Comparison of ENCODE assay signal across 13 mouse cellular contexts in the genomic region with DNA sequence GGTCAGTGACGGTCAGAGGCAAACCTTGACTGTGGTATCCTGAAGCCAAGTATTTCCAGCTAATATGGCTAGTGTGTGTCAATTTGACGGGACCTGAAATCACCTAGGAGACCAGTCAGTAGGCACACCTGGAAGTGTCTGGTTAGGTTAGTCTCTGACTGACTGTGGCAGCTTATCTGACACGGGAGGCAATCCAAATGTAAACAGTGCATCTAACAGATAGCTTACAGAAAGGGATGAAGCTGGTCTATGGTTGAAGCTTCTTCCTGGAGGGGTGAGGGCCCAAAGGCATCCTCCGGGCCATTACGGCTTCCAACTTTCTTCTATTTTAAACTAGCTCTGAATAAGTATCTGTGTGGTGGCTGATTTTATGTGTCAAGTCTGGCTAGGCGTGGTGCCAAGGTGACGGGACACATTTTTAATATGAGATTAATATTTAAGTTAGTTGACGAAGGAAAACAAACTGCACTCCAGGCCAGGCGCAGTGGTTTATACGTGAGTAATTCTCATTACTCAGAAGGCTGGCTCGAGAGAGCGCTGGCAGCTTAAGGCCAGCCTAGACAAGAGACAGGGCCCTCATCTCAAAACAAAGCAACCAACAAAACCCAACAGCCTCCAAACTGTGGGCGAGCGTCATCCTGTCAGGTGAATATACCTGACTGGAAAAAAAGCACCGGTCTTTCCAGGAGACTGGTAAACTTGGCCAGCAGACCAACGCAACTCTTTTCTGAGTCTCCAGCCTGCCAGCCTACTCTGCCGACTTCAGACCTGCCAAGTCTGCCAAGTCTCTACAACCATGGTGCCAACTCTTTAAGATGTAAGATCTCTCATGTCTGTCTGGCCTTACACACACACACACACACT. TPM values are rescaled to one million over a fixed set of nuclear protein-coding genes. Genes with fewer than 3 reads are reported as not detected.
DNase-seq lines count a peak whose midpoint lies in the region; ATAC-seq and TF ChIP-seq lines count a peak whose summit lies in the region.
"Had no signal": no experiment of that assay in that cellular context is flagged by ENCODE, and none has a peak within 500 bp of the region (broad histone marks: within the 10 kb centered on the region; RNA-seq: fewer than 3 reads in every experiment).

No protein-coding gene starts in this region.

- 0 out of 2 replicates have a peak overlapping the region, but pooled peaks have one; percentile 71 for H3K9ac ChIP-seq in heart, embryonic 13.5 days
- no peak overlapping the region for H3K9ac ChIP-seq in heart, postnatal 0 days (replicated peaks; ENCODE audit: low read depth, low read length)
- H3K9ac ChIP-seq: liver, embryonic 12.5 days had no signal

- intact Hi-C loops in heart, postnatal 25 days (cut with DNase I) = no loop called here

- no peak for TF ChIP-seq EP300 in heart, postnatal 0 days (IDR thresholded peaks at IDR 0.05; ENCODE audit: low read depth)

- no peak overlapping the region for H3K4me3 ChIP-seq in heart, embryonic 13.5 days
- H3K4me3 ChIP-seq in heart, postnatal 0 days (ENCODE audit: low read depth, low read length) = no peak overlapping the region
- H3K4me3 ChIP-seq: liver, embryonic 12.5 days had no signal

- WGBS in heart, embryonic 13.5 days = 62% methylated on average over 17 of the region's 17 CpGs
- 44% methylated on average over 17 of the region's 17 CpGs for WGBS in heart, postnatal 0 days

- no peak for TF ChIP-seq CTCF in heart, postnatal 0 days (IDR thresholded peaks at IDR 0.05; ENCODE audit: low read depth)

- H3K9me3 ChIP-seq in heart, embryonic 13.5 days = no peaks in the 10 kb centered on the region
- H3K9me3 ChIP-seq in heart, postnatal 0 days (replicated peaks; ENCODE audit: control insufficient read depth, low read length) = no peaks in the 10 kb centered on the region
- H3K9me3 ChIP-seq: liver, embryonic 12.5 days had no signal

- peak overlapping the region; percentile 91 for H3K27ac ChIP-seq in heart, embryonic 13.5 days (replicated peaks)
- H3K27ac ChIP-seq in heart, postnatal 0 days (ENCODE audit: low read depth) = peak overlapping the region; percentile 85
- H3K27ac ChIP-seq: liver, embryonic 12.5 days; macrophage had no signal

- peaks cover 96% of the 10 kb centered on the region for H3K4me1 ChIP-seq in heart, embryonic 13.5 days
- peaks cover 67% of the 10 kb centered on the region for H3K4me1 ChIP-seq in heart, postnatal 0 days (ENCODE audit: control insufficient read depth, insufficient read depth)

- no peak for DNase-seq in heart, postnatal 25 days (ENCODE audit: low spot score)
- peak; percentile 42 for DNase-seq in Muller cell, postnatal 12 days (ENCODE audit: inconsistent ontology term)
- DNase-seq in brain, adult 2 months (ENCODE audit: low read depth, low spot score) = peak; percentile 36
- DNase-seq in heart, postnatal 0 days (ENCODE audit: low spot score) = no peak
- no peak for DNase-seq in gastrocnemius, adult 18-20 months (ENCODE audit: low spot score)
- no peak for DNase-seq in adrenal gland, adult 8-10 months
- DNase-seq in cerebellum, adult 9-10 months = no peak
- DNase-seq: cerebellum, adult 8-10 months; kidney, adult 11 months; thymus, adult 2 months had no signal

- no peaks in the 10 kb centered on the region for H3K27me3 ChIP-seq in heart, embryonic 13.5 days (replicated peaks)
- H3K27me3 ChIP-seq in heart, postnatal 0 days (ENCODE audit: control insufficient read depth, insufficient read depth, low read length) = no peaks in the 10 kb centered on the region
- H3K27me3 ChIP-seq: liver, embryonic 12.5 days had no signal

- no peaks in the 10 kb centered on the region for H3K36me3 ChIP-seq in heart, embryonic 13.5 days
- H3K36me3 ChIP-seq in heart, postnatal 0 days (replicated peaks; ENCODE audit: control insufficient read depth, insufficient read depth, low read length) = no peaks in the 10 kb centered on the region
- H3K36me3 ChIP-seq: liver, embryonic 12.5 days had no signal

- no peak for ATAC-seq in heart, embryonic 13.5 days (ENCODE audit: extremely low read depth, insufficient number of reproducible peaks, low FRiP score, low TSS enrichment)
- ATAC-seq in heart, postnatal 0 days (ENCODE audit: insufficient read depth, low read depth) = no peak
- ATAC-seq: liver, embryonic 12.5 days had no signal

- H3K4me2 ChIP-seq in heart, embryonic 13.5 days = peak overlapping the region; percentile 63; the same call in 1 of the 2 replicates
- H3K4me2 ChIP-seq in heart, postnatal 0 days (ENCODE audit: low read depth, low read length) = peak overlapping the region; percentile 7
- H3K4me2 ChIP-seq: liver, embryonic 12.5 days had no signal

RNA-seq across cellular contexts. Expression of gene Fryl, which starts 23.2 kb away (rescaled TPM):
- polyA plus RNA-seq in heart, embryonic 13.5 days (2015; fragmentation: Nextera tagmentation; extraction: Ambion mirVana) = 27.3 and 28.8 TPM in 2 replicates
- total RNA-seq in heart, postnatal 25 days (2021) = 10 to 100 TPM; 35.7 to 41.5 TPM
- total RNA-seq in heart, postnatal 0 days (2014; rRNA removed; ENCODE audit: low replicate concordance) = 43.0 and 46.1 TPM in 2 replicates
- 16.9 and 19.3 TPM in 2 replicates for polyA plus RNA-seq in heart, postnatal 0 days (2015; fragmentation: Nextera tagmentation; extraction: Ambion mirVana)
- 10 to 100 TPM; 13.5 to 14.0 TPM for total RNA-seq in gastrocnemius, adult 18-20 months (2021)
- 10 to 100 TPM; 39.3 to 67.3 (median 51.1) TPM for total RNA-seq in adrenal gland, adult 8-10 months (2022)

RNA-seq across cellular contexts. Expression of gene Ociad1, which starts 59.3 kb away (rescaled TPM):
- polyA plus RNA-seq in heart, embryonic 13.5 days (2015; fragmentation: Nextera tagmentation; extraction: Ambion mirVana) = 220 and 251 TPM in 2 replicates
- 100 to 1,000 TPM; 252 to 269 TPM for total RNA-seq in heart, postnatal 25 days (2021)
- 131 and 139 TPM in 2 replicates for total RNA-seq in heart, postnatal 0 days (2014; rRNA removed; ENCODE audit: low replicate concordance)
- 265 TPM in 2 replicates for polyA plus RNA-seq in heart, postnatal 0 days (2015; fragmentation: Nextera tagmentation; extraction: Ambion mirVana)
- 100 to 1,000 TPM; 142 to 150 TPM for total RNA-seq in gastrocnemius, adult 18-20 months (2021)
- total RNA-seq in adrenal gland, adult 8-10 months (2022) = 100 to 1,000 TPM; 234 to 288 (median 240) TPM

Comparison
In these comparisons a context has a peak if more than half of its experiments do, and no peak if none do; other contexts are left out.
1. DNase-seq: peak in Muller cell, postnatal 12 days (single experiment) and brain, adult 2 months (single experiment); none in heart, postnatal 25 days (single experiment), heart, postnatal 0 days (single experiment), gastrocnemius, adult 18-20 months (single experiment), adrenal gland, adult 8-10 months (single experiment) and cerebellum, adult 9-10 months (single experiment).